Mouse (Mus musculus) naive thymus-derived CD4-positive, alpha-beta T cell, adult 2 months (primary cell): ENCODE measurements at regions not wholly inside any gene's neighbourhood (a gene's known extent, or its start where the extent isn't known, plus 50 kb on each side); places are given as distances from the start of the nearest gene placed in this dataset.

Source experiments
- DNase-seq: peaks from one replicate; pipeline ENCODE4 v3.0.0-alpha.2; 2011; ENCODE audit warnings: low read depth

DNA sequence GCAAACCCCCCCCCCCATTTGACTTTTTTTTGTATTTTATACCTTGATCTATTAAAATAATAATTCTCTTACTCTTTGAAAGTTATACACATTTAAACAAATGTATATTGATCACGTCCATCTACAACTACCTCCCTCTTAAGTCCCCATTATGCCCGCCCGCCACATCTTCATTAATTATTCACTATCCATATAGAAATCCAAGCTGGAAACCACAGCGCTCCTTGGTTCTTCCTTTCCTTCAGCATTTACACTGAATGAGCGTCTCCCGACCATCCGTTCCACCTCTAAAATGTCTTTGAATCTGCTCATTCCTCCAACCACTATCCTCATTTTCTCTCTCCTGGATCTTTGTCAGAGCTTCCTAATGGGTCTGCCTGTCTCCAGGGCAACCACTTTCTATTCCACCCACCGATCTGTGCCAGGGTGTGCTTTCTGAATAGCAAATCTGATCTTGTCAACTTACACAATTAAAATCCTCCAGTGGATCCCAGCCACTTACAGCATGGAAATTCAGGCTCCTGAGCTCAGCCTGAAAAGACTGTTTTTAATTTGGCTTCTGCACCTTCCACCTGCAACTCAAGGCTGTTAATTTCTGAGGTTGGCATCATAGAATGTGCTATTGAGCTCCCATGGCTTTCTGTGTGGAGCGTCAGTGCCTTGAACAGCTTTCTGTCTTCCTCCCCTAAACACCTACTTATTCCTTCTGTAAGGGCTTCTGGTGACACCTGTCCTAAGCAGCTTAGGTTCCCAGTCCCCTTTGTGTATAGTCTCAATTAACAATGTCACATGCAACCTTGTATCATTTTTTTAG is 265.5 kb downstream of the Spry2 start:
- no peak for DNase-seq

DNA sequence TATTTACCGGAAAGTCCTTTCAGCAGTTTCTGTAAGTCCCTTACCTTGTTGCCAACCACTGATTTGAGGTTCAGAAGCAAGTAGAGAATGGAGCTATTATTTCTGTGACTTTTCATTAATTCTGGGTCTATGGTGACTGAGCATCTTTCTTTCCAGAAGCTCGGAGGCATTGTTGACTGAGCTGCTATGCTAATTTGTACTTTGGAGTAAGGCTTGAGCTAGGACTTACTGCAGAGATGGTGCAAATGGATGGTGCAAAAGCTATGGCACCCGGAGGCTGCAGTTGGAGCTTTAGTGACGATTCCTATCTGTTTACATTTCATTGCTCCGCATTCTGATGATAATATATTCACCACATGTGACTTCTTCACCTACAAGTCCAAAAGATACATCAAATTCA is 266.2 kb downstream of the Spry2 start:
- no peak for DNase-seq

DNA sequence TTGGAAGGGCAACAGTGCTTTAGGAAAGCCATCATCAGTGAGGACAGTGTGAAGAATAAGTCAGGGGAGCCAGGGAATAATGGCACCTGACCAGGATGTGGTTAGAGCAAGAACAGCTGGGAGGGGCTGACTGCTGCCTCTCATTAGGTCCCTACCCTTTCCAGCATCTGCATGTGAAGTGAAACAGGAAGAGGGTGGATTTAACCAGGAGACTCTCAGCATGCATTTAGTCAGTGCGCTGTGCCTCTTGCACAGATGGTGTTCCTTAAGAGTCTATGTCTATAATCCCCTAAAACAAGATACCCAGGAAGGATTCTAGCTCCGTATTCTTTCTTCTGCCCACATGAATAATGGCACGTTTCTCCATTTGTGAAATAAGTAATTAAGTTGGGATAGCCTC is 267.9 kb downstream of the Spry2 start:
- no peak for DNase-seq

- DNase-seq, result no peak
Measured at GRCm38 (mm10) chr14:105624387-105624786, 272.2 kb downstream of the Spry2 start.

GRCm38 (mm10) chr14:105622166-105622565 is 274.5 kb downstream of the Spry2 start:
- DNase-seq, result no peak

GRCm38 (mm10) chr14:105621124-105621523 is 275.5 kb downstream of the Spry2 start:
- no peak for DNase-seq

DNA sequence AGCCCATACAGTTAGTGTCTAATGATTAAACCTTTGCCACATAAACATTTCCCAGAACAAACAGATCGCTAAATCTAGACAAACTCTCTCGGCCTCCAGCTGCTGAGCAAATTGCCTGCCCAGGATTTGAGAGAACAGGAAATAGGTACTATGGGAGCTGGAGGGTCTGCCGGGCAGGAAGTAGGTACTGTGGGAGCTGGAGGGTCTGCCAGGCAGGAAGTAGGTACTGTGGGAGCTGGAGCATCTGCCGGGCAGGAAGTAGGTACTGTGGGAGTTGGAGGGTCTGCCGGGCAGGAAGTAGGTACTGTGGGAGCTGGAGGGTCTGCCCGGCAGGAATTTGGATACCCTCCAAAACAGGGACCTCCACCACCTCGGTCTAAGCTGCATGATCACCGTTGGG is 277.2 kb downstream of the Spry2 start:
- no peak for DNase-seq

DNA sequence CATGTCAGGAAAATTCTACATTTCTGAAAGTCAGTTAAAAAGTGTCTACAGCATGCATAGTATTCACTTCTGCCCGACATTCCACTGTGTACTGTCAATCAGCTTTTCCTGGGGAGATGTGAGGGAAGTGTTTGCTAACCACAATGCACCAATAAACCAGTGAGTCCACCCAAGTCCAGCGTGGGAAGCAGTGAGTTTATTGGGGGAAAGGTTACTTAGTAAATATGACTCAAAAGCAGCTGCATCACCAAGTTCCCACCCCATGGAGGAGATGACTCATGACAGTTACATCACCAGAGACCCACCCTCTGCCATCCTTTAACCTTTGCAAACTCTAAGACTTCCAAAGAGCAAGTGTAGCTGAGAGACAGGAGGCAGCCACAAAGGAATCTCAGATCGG is 280.9 kb downstream of the Spry2 start:
- DNase-seq, result no peak

- DNase-seq, result no peak
Measured at GRCm38 (mm10) chr14:105612794-105613193, 283.8 kb downstream of the Spry2 start.

GRCm38 (mm10) chr14:105608804-105609203 is 287.8 kb downstream of the Spry2 start:
- DNase-seq, result no peak

- no peak for DNase-seq
Measured at GRCm38 (mm10) chr14:105606551-105606950, 290.1 kb downstream of the Spry2 start.

DNA sequence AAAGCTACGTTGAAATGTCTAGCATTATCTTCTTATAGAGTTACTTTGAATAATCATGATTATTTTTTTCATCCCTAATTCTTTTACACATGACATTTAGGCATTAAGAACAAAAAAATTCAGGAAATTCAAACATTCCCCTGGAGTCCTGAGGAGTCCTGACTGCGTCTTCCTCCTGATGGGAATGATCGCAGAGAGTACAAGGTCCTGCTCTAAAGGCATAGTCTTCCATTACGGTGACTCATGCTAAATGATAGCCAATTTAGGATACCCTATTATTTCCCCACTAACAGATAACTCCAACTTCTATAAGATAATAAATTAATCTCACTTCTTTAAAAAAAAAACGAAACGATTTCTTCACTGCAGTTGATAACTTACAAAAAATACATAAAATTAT is 292.2 kb downstream of the Spry2 start:
- DNase-seq, result no peak

DNA sequence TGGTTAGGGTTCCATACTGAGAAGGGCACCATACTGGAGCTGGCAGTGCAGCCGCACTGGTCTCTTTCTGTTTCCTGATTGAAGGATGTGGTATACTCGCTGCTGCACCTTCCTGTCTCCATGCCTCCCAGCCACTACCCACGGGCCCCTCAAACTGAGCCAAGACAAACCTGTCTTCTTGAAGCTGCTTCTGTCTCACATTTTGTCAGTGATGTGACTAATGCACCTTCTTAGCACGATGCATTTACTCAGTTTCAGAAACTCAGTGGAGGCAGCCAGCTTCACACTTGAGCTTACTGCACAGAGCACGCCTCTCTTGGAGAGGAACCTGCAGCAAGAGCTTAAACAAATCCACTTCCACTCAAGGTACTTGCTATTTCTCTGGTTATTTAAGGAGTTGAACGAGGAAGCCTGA is 293.6 kb downstream of the Spry2 start:
- peak; percentile 11 for DNase-seq

DNA sequence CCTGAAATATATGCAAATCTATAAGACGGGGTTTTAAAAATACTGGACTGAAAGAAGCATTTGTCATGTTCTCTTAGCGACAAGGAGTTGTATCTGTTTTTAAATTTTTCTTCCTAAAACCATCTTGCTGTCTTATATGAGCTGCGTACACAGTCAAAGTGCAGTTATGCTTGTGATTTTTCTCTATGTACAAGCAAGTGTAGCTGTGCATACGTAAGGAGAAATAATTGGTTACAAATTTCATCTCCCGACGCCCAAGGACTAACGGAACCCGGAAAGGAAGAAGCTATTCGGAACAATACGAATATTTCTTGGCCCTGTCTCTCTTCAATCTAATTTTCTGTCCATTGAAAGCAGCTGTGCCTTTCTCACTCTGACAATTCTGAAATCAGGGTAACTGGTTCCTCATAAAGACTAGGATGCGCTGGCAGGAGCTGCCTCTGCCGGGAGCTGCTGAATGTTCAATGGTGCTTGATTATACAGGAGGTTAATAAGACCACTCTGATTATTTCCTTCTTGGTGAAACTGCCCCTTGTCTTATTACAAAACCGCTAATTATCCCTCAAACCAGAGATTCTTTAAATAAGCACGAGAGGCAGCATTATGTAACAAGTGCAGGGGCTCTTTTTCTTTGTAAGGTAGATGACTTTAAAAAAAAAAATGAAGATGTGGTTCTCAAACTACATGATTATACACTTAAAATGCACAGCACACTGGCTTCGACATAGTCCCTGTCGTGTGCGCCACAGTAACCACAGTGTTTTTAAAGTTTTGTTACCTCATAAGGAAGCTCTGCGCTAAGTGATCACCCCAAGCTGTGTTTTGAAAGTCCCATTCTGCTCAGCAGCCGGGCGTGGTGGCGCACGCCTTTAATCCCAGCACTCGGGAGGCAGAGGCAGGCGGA is 296.8 kb downstream of the Spry2 start:
- DNase-seq, result no peak

DNA sequence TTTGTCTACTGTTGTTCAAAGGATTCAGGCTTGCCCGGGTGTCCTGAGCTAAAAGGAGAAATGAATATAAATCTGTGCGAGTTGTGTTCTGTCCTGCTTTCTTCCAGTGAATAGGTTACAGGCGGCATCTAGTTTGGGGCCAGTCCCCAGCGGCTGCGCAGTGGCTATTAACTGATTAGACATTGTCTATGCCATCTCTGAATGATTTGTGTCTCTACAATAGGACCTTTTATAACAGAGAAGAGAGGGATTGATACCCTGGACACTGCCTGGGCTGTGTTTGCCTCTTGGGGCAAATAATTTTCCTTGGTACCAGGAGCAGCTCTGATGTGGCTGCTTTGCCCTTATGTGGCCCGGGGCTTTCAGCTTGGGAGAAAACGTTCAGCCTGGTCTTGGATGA is 306.9 kb downstream of the Spry2 start:
- DNase-seq, result no peak

DNA sequence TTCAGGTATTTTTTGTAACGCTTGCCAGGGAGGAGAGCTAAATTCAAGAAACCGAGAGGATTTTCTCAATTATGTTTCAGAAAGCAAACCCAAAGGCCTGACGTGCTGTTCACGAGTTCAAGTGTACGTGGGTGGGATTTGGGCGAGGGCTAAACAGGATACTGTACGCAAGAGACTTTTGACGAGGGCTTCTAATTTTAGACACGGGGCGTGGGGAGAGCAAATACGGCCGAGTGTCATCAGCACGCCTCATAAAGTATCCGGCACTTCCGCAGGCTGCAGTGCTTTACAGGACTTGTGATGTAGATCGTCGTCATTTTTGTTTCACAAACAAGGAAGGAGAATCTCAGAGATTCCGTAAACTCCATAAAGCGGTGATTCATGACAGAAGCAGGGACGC is 307.4 kb downstream of the Spry2 start:
- DNase-seq, result no peak

- DNase-seq, result no peak
Measured at GRCm38 (mm10) chr14:105588391-105589163, 308.0 kb downstream of the Spry2 start.

- no peak for DNase-seq
Measured at GRCm38 (mm10) chr14:105588029-105588390, 308.6 kb downstream of the Spry2 start.

DNA sequence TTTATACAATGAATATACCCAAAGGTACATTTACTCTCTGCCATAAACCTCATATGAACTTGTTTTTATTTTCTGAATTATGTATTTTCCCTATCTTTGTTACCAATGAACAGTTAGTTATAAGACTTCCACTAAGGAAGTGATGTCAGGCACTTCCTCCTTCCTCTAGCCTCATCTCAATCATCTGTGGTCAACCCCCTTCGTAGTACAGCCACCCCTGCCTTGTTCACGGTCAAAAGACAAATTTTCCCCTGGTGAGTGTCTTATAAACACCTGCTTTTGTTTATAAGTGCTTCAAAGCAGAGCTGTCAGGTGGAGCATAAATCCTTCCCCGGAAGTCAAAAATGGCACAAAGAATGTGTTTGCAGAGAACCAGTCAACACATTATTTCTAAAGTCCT is 312.0 kb downstream of the Spry2 start:
- no peak for DNase-seq

- no peak for DNase-seq
Measured at GRCm38 (mm10) chr14:105583497-105583896, 313.1 kb downstream of the Spry2 start.

GRCm38 (mm10) chr14:105576266-105576665 is 317.9 kb downstream of the Ndfip2 start:
- no peak for DNase-seq
